Mouse (Mus musculus) spleen, adult 18-20 months (tissue): ENCODE measurements around the gene Olfr1491.

Experiments used
- DNase-seq, 2 experiments: peaks; one replicate each; pipeline ENCODE4 v3.0.0; 2022; ENCODE audit warnings: mixed read lengths in 2 of 2

Olfr1491 gene

DNA sequence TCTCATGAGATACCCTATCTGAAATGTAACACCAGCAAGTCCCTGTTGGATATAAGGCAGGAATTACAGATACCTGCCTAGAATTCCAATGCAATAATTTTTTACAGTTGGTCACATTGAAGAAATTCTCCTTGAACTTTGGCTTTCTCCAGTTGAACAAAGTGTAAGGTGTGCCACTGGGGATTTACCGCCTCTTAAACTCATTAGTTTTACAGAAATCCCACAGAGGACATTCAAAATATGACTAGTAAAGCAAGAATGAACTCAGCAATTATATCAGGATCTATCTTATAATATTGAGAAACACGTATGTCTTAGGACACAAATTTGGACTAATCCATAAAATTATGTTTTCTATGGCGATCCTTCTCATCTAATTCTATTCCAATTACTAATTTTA lies at the start of gene Olfr1491:
Olfr1491 (plus strand) TSS at position 301 of the 400 bp plus-strand sequence.
- no peak for DNase-seq

DNA sequence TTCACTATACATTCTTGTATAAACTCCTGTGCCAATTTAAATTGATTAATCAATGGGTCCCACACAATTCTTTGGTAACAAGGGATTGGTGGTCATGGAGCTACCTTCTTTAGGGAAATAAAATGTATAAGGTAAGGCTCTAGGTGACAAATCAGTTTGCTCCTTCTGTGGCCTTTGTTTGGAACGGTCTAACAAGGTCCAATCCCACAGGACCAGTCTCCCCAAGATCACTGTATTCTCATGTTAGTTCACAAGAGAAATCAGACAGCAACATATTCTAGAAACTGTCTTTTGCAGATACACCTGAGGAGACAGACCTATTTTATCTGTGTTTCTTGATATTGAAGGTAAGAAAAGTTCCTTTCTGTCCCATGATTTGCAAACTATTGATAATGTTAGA lies 46.3 kb upstream of the Olfr1491 start, which contains the start of gene Olfr1490:
Olfr1490 (plus strand) TSS at position 301 of the 400 bp plus-strand sequence.
- DNase-seq = no peak

DNA sequence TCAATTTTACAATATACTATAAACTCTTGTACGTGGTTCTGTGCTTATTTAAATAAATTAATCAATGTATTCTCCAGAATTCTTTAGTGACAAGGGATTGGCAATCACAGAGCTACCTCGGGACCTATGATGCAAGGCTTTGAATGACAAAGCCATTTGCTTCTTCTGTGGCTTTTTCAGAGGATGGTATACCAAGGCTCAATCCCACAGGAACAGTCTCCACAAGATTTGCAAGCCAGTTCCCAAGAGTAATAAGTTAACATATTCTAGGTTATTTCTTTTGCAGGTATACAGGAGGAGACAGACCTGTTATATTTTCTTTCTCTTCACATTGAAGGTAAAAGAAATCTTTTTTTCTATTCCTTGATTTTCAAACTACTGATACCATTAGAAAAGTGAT lies 25.9 kb downstream of the Olfr1491 start, which contains the start of gene Olfr1493-ps1:
Olfr1493-ps1 (plus strand) TSS at position 301 of the 400 bp plus-strand sequence.
- no peak for DNase-seq

DNA sequence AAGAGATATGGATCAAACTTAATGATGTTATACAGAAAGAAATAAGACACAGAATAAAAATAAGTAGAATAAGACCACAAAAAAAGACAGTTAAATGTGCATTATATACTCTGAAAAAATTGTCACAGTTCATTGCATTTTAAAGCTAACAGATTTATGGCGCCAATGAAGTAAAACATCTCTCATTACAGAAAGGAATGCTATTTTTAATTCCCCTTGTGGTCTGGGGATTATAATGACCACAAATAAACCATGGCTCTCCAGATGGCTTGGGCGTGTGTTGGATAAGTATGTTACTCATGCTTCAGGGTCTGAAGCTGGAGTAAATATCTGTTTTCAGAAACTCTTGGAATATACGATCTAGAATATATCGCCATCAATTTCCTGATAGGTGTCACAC lies 42.4 kb downstream of the Olfr1491 start, which contains the start of gene Olfr1494:
Olfr1494 (plus strand) TSS at position 301 of the 400 bp plus-strand sequence.
- no peak for DNase-seq

DNA sequence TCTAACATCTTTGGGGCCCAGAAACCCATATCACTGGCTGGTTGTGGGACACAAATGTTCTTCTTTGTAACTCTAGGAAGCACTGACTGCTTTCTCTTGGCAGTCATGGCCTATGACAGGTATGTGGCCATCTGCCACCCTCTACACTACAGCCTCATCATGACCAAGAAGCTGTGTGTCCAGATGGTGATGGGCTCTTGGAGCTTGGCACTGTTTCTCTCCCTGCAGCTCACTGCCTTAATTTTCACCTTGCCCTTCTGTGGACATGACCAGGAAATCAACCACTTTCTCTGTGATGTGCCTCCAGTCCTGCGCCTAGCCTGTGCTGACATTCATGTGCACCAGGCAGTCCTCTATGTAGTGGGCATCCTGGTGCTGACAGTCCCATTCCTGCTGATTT lies 52.3 kb downstream of the Olfr1491 start:
- no peak for DNase-seq
